Mouse (Mus musculus): ENCODE measurements around the gene Rnf2.

DNA sequence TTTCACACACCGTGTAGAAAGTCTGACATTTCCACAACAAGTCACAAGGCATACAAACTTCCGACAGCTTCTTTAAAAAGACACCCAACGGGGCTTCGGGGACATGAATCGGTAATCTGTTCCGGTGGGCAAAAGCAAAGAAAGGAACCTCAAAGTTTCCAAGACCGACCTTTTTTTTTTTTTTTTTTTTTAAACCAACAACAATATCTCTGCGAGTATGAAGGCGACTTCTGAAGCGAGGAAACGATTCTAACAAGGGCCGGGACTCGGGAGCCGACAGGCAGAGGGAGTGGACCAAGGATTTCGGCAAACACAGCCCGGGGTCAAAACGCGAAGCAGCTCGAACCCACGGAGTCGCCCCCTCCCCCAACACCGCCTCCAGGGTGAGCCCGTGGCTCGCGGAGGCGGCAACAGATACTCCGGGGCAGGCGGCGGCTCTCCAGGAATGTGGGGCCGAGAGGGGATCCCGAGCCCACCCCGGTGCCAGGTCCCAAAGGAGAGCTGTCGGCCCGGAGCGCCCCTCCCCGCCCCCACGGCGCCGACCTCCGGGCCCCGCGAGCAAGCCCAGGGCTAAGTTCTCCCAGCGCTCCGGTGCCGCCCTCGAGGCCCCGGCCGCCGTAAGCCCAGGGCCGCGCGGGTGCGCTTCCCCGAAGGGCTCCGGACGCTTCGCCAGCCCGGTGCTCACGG, 797 bp downstream of the Rnf2 start:
- TF ChIP-seq CTCF (IDR thresholded peaks at IDR 0.05) (0 out of 2 replicates have a peak, but pooled peaks have one; percentile 7), EP300 (IDR thresholded peaks at IDR 0.05) (no peak)

Measured in lung, postnatal 0 days (tissue).